Mouse (Mus musculus) ES-E14 (cell line): ENCODE results near the gene Taar7f. TPM values are rescaled to one million over a fixed set of nuclear protein-coding genes. Genes with fewer than 3 reads are reported as not detected.

Experiments used
- DNase-seq: peaks from one replicate; pipeline ENCODE4 v3.0.0-alpha.2; 2013; ENCODE audit warnings: low read depth, low spot score
- H3K27ac ChIP-seq: 2 replicates; pipeline ENCODE4 v1.5.1; 2012; ENCODE audit warnings: low read depth, mild to moderate bottlenecking, low read length, moderate library complexity, mixed read lengths; ENCODE audit not compliant: poor library complexity, insufficient read depth, severe bottlenecking
- H3K36me3 ChIP-seq: 2 replicates; pipeline ENCODE4 v1.6.1; 2012; ENCODE audit warnings: mild to moderate bottlenecking, low read length, moderate library complexity, mixed read lengths; ENCODE audit not compliant: control insufficient read depth, poor library complexity, insufficient read depth, severe bottlenecking
- H3K4me1 ChIP-seq, 2 experiments: fragments of 150-350 bp in 1 of 2; sonication (generic) in 1 of 2; 2 replicates each; pipeline ENCODE4 v1.6.1; 2012; ENCODE audit warnings: low read length in 2 of 2, mild to moderate bottlenecking in 1 of 2, mixed read lengths in 1 of 2; ENCODE audit not compliant: control insufficient read depth in 2 of 2, insufficient read depth in 2 of 2, poor library complexity in 1 of 2
- H3K4me3 ChIP-seq, 2 experiments: fragments of 150-350 bp in 1 of 2; sonication (generic) in 1 of 2; 2 replicates each; pipeline ENCODE4 v1.5.1; 2012; ENCODE audit warnings: low read length in 2 of 2, low read depth in 1 of 2, mild to moderate bottlenecking in 1 of 2, mixed read lengths in 1 of 2; ENCODE audit not compliant: insufficient read depth in 1 of 2, poor library complexity in 1 of 2, severe bottlenecking in 1 of 2
- H3K9ac ChIP-seq: 2 replicates; pipeline ENCODE4 v1.6.1; 2012; ENCODE audit warnings: low read depth, mild to moderate bottlenecking, low read length, mixed read lengths; ENCODE audit not compliant: poor library complexity, insufficient read depth, severe bottlenecking
- H3K9me3 ChIP-seq: fragments of 150-350 bp; sonication (generic); 2 replicates; pipeline ENCODE4 v1.6.1; 2012; ENCODE audit warnings: low read depth, mild to moderate bottlenecking, low read length; ENCODE audit not compliant: control insufficient read depth, insufficient read depth
- CHD2 ChIP-seq: IDR thresholded peaks from 2 replicates; pipeline ENCODE4 v1.6.1; 2014; ENCODE audit warnings: mild to moderate bottlenecking, low read depth, low read length, inconsistent platforms
- HCFC1 ChIP-seq: IDR thresholded peaks from 2 replicates; pipeline ENCODE4 v1.6.1; 2012; ENCODE audit warnings: low read length, inconsistent platforms, borderline replicate concordance; ENCODE audit not compliant: insufficient read depth
- MAFK ChIP-seq: IDR thresholded peaks from 2 replicates; pipeline ENCODE4 v1.6.1; 2014; ENCODE audit warnings: mild to moderate bottlenecking, low read depth, low read length, inconsistent platforms; ENCODE audit not compliant: insufficient read depth
- ZC3H11A ChIP-seq: IDR thresholded peaks from 2 replicates; pipeline ENCODE4 v1.6.1; 2012; ENCODE audit warnings: low read depth, mild to moderate bottlenecking, inconsistent platforms, low read length, borderline replicate concordance
- ZNF384 ChIP-seq: IDR thresholded peaks from 2 replicates; pipeline ENCODE4 v1.6.1; 2012; ENCODE audit warnings: low read depth, low read length, inconsistent platforms
- in situ Hi-C, 2 experiments: fragments of 600-800 bp; cut with MboI; formaldehyde crosslinking; loops; one replicate each; pipeline ENCODE4 v1.15.1; 2025; ENCODE audit warnings: low sequenced_read_pairs in 2 of 2, inconsistent platforms in 1 of 2; ENCODE audit not compliant: unreplicated experiment in 2 of 2
- total RNA-seq: library from RNA; depleted of rRNA; stranded (reverse); fragments of 300-350 nt; gene quantifications from 2 replicates; pipeline ENCODE4 v1.2.3, GENCODE M21; 2012; rRNA removed

Taar7f gene
- not detected in 2 replicates for total RNA-seq

- H3K36me3 ChIP-seq = no peaks in the 10 kb centered on the region
- H3K4me3 ChIP-seq = no peak within 1 kb of the TSS
- TF ChIP-seq HCFC1 (no peak), CHD2 (no peak), ZC3H11A (no peak), ZNF384 (no peak)
- in situ Hi-C loops = no loop called here
- H3K9me3 ChIP-seq = no peaks in the 10 kb centered on the region
- no peak within 1 kb of the TSS for H3K9ac ChIP-seq
- no peak for DNase-seq
- no peak within 1 kb of the TSS for H3K27ac ChIP-seq
- H3K4me1 ChIP-seq = no peaks in the 10 kb centered on the region
These were observed at the start of gene Taar7f for GRCm38 (mm10) chr10:24049210-24049609. TSS of gene Taar7f (plus strand) at chr10:24049510.

DNA sequence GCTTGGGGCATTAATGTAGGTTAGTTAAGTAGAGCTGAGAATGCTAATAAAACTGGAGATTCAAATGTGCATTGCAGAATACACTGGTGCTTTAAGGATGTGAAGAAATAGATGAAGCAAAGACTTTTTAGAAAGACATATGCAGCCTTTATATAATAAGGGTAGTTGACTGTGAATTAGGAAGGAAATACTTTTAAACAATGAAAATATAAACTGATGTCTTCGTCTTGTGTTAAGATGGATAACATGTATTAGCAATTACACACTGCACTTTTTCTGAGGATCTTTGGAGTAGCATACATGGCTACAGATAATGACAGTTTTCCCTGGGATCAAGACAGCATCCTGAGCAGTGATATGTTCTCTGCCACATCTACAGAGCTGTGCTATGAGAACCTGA is 49.7 kb upstream of the Taar7f start, which contains the start of gene Taar7b:
TSS of gene Taar7b (plus strand) at position 301 of the 400 bp plus-strand sequence.
- no peak within 1 kb of the TSS for H3K9ac ChIP-seq
- in situ Hi-C loops = no loop called here
- no peaks in the 10 kb centered on the region for H3K4me1 ChIP-seq
- no peak for DNase-seq
- no peak within 1 kb of the TSS for H3K27ac ChIP-seq
- no peaks in the 10 kb centered on the region for H3K9me3 ChIP-seq
- no peak within 1 kb of the TSS for H3K4me3 ChIP-seq
- no peak for TF ChIP-seq CHD2
- no peak for TF ChIP-seq ZC3H11A
- no peak for TF ChIP-seq HCFC1
- TF ChIP-seq MAFK = no peak
- no peak for TF ChIP-seq ZNF384
- no peaks in the 10 kb centered on the region for H3K36me3 ChIP-seq

DNA sequence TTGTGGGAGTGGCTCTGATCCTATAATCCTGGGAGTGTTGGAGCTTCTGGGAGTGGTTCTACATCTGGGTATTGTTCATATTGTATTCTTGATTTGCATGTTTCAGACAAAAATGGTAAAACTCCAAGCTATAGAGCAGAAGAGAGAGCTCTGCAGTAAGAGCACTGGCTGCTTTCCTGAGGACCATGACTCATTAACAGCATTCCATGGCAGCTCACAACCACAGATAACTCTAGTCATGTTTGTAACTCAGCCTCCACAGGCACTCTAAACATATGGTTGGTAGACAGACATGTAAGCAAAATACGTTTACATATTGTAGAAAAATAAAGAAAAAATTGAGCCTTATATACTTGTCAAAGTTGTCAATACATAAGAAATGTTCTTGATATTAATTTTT is 42.9 kb upstream of the Taar7f start:
- TF ChIP-seq ZC3H11A (no peak), HCFC1 (no peak), MAFK (no peak), ZNF384 (no peak), CHD2 (no peak)
- Histone ChIP-seq H3K36me3 (no peaks in the 10 kb centered on the region), H3K27ac (no peak overlapping the region), H3K9ac (no peak overlapping the region), H3K9me3 (no peaks in the 10 kb centered on the region), H3K4me1 (no peaks in the 10 kb centered on the region), H3K4me3 (no peak overlapping the region)
- in situ Hi-C loops = no loop called here
- DNase-seq = no peak

DNA sequence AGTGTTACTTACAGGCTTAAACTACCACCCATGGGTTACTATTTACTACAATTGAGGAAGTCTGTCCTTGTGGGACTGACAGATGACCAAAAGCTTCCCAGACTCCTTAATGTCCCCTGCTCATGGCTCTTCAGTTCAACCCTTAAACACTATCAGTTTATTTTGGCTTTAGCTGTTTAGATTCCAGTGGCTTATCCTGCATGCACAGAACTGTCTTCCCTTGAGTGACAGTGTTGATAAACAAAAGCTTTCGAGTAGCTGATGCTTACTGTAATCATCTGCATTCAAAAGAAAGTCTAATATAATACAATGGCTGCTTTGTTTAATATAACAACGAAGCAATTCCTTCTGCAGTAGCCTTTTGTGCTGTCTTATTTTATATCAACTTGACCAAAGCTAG is 42.3 kb upstream of the Taar7f start:
- in situ Hi-C loops = no loop called here
- H3K36me3 ChIP-seq = no peaks in the 10 kb centered on the region
- no peak overlapping the region for H3K4me3 ChIP-seq
- no peak overlapping the region for H3K9ac ChIP-seq
- no peaks in the 10 kb centered on the region for H3K9me3 ChIP-seq
- no peak for DNase-seq
- TF ChIP-seq ZNF384 (no peak), ZC3H11A (no peak), HCFC1 (no peak), CHD2 (no peak), MAFK (no peak)
- no peaks in the 10 kb centered on the region for H3K4me1 ChIP-seq
- no peak overlapping the region for H3K27ac ChIP-seq

DNA sequence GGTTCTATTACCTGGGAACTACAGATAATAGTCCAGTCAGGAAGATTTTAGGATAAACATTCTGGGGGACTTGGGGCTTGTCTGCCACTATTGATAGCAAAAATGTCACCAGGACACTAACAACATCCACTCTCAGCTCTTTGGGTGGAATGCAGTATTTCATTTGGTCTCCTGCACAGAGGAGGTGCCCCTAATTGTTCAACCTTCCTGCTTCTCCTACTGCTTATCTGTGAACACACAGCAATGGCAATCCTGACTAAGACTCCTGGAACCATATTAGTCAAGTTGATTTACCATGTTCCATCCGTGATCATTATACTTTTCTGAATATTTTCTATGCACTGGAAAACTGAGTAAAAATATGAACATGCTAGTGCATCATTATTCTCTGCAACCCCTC is 41.2 kb upstream of the Taar7f start:
- no peak overlapping the region for H3K4me3 ChIP-seq
- no peak overlapping the region for H3K27ac ChIP-seq
- in situ Hi-C loops = no loop called here
- no peaks in the 10 kb centered on the region for H3K9me3 ChIP-seq
- H3K36me3 ChIP-seq = no peaks in the 10 kb centered on the region
- no peak overlapping the region for H3K9ac ChIP-seq
- no peaks in the 10 kb centered on the region for H3K4me1 ChIP-seq
- no peak for DNase-seq
- no peak for TF ChIP-seq CHD2
- no peak for TF ChIP-seq HCFC1
- no peak for TF ChIP-seq MAFK
- TF ChIP-seq ZC3H11A = no peak
- TF ChIP-seq ZNF384 = no peak
